Mouse (Mus musculus): ENCODE data around the gene Tyk2.

Gene Tyk2

GRCm38 (mm10) chr9:21149077-21149653 lies 18.1 kb upstream of the Tyk2 start:
- DNase-seq (ENCODE audit: low spot score): no peak

DNA sequence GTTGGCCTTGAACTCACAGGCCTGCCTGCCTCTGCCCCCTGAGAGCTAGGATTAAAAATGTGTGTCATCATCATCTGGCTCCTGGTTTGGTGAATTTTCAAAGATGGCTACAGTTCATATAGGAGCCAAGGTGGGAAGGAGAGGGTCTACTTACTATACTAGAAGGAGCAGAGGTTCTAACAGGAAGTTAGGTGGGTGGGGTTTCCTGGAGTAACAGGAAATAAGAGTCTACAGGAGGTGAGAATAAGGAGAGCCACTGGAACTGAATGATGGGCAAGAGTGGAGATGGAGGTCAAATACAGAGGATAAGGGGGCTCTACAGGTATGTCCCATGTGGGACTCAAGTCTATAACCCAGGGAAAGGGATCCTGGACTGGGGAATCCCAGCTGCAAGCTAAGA lies 17.4 kb upstream of the Tyk2 start:
- DNase-seq (ENCODE audit: low spot score): no peak

- peak; percentile 53 for DNase-seq (ENCODE audit: low spot score)
Measured at GRCm38 (mm10) chr9:21146722-21147121, 15.7 kb upstream of the Tyk2 start.

GRCm38 (mm10) chr9:21145431-21145830 lies 14.4 kb upstream of the Tyk2 start:
- DNase-seq (ENCODE audit: low spot score): no peak

DNA sequence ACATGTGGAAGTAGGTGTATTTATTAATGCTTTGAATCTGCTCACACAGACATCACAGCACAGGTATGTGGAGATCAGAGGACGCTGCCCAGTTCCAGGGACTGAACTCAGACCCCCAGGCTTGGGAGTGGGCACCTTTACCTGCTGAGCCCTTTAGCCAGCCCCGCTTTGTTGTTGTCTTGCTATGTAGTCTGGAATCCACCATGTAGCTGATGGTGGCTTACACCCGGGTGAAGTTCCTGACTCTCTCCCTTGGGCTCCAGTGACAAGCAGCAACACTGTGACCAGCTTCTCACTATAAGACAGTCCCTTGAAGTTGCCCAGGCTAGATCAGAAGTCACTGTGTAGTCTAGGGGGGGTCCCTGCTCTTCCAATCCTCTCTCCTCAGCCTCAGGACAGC lies 13.3 kb upstream of the Tyk2 start:
- no peak for DNase-seq (ENCODE audit: low spot score)

DNA sequence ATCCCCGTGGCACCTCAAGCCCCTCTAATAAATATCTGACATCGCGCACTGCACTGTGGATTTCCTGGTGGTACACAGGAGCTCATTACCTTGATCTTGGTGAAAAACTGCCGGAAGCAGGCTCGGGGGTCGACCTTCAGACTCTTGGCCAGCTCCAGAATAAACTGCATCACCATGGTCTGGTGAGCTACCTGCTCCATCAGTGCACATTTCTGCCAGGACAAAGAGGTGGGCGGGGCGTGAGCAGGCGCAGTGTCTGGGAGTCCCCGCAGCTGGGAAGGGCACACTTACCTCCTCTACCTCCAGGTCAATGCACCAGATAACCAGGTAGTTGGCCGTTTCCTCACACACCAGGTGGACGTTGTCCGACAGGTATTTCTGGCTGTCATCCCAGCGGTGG lies 10.9 kb upstream of the Tyk2 start:
- DNase-seq (ENCODE audit: low spot score): no peak

- DNase-seq (ENCODE audit: low spot score): no peak
Measured at GRCm38 (mm10) chr9:21138386-21138785, 7.3 kb upstream of the Tyk2 start.

- peak; percentile 73 for DNase-seq (ENCODE audit: low spot score)
Measured at GRCm38 (mm10) chr9:21137229-21137628, 6.2 kb upstream of the Tyk2 start.

DNA sequence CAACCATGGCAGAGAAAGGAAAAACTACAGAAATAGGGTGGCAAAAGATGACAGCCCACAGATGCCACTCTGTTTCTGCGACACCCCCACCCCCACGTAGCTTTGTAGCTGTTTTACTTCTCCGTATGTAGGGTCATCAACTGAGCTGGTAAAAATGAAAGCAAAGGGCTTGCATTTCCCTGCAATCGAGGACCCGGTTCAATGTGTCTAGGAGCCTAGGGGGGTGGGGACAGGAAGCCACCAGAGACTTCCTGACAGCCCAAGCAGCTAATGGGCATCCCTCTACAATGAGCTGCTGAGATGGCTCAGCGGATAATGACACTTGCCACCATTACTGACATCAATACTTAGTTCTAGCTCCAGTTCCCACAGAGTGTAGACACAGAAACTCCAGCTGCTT lies 5.4 kb upstream of the Tyk2 start:
- DNase-seq (ENCODE audit: low spot score): no peak

DNA sequence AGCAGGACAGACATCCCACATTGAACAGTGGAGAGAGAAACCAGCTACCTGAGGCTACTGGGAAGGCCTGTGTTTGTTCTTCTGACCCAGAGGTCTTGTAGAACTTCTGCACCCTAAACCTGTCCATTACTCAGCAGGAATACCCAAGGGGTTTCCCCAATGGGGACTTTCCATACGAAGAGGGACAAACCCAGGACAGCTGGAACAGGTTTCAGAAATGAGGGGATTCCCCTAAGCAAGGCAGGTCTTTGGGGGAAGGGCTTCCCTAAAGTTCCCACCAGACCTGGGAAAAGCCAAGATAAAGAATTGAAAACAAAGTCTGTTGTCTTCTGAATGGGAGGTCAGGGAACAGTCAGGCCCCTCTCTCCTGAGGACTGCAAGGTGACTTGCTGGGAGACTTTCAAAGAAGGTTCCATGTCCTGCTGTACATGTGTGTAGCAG lies 4.9 kb upstream of the Tyk2 start:
- DNase-seq (ENCODE audit: low spot score): no peak

DNA sequence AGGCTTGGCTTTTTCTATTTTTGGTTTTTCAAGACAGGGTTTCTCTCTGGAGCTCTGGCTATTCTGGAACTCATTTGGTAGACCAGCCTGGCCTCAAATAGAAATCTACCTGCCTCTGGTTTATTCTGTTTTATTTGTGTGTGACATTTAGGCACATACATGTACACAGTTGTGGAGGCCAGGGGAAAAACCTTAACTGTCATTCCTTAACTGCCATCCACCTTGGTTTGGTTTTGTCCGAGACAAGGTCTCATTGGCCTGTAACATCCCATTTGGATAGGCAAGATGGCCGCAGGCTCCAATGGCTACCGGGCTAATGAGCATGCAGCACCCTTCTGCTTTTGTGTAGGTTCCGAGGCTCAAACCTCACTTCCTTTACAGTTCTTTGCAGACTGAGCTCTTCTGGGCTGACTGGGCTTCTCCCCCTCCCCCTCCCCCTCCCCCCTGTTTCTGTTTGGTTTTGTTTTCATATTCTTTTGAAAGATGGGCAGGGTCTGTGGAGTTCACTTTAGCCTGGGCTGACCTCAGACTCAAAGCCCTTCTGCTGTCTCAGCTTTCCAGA lies 4.4 kb upstream of the Tyk2 start:
- no peak for DNase-seq (ENCODE audit: low spot score)

- peak; percentile 77 for DNase-seq (ENCODE audit: low spot score)
Measured at GRCm38 (mm10) chr9:21134595-21135328, 3.7 kb upstream of the Tyk2 start.

DNA sequence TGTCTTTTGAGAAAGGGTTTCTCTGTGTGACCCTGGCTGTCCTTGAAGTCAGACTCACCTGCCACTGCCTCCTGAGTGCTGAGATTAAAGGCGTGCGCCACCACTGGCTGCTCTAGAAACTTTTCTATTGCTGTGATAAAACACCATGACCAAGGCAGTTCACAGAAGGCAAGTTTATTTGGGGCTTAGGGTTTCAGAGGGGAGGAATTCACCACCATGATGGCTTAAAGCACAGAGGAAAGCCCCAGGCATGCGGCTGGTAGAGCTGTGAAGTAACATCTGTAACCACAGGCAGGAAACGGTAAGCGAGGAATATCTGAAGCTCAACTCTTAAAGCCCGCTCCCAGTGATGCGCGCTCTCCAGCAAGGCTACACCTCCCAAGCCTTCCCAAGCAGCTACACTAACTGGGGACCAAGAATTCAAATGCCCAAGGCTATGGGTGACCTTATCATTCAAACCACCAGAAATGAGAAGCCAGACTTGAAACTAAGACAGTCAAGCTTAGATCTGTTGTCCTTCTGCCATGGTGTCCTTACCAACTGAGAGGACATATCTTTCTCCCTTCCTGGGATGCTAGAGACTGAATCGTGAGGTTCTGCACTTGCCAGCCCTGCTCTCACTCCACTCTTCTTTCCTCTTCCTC lies 2.1 kb upstream of the Tyk2 start:
- DNase-seq (ENCODE audit: low spot score): no peak

- DNase-seq (ENCODE audit: low spot score): peak; percentile 34
Measured at GRCm38 (mm10) chr9:21132102-21132775, 1.2 kb upstream of the Tyk2 start.

DNA sequence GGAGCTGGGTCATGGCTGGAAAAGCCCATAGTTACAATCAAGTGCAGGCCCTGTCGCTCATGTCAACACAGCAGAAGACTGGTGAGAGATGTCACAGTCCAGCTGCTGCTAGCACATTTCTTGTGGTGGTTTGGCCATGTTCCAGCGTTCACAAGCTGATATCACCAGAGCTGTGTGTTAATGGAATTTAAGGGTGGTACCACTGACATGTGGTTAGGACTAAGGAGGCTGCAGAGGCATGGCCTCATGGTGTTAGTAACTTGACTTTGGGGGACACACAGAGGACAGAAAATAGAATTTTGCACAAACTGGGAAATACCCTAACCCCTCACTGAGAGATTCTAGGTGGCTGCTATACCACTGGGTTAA lies 4.8 kb downstream of the Tyk2 start:
- peak; percentile 62 for DNase-seq (ENCODE audit: low spot score)

GRCm38 (mm10) chr9:21125502-21126258 lies 5.4 kb downstream of the Tyk2 start:
- DNase-seq (ENCODE audit: low spot score): no peak

DNA sequence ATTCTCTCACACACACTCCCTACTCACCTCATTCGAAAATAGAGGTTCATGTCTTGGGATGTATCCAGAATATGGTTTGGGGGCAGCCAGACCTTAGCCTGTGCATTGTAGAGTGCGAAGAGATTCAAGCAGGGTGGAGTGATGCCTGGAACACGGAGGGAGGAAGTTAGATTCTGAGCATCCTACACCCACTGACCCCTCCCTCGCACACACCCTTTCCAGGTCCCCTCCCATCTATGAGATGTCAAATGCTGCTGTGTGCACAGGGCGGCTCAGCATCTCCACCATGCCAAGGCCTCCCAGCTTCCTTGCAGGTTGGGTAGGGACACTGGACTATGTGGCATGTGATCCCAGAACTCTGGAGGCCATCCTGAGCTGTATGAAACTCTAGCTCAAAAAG lies 6.2 kb downstream of the Tyk2 start:
- DNase-seq (ENCODE audit: low spot score): no peak

GRCm38 (mm10) chr9:21121483-21121882 lies 9.6 kb downstream of the Tyk2 start:
- DNase-seq (ENCODE audit: low spot score): no peak

- no peak for DNase-seq (ENCODE audit: low spot score)
Measured at GRCm38 (mm10) chr9:21117073-21117472, 14.0 kb downstream of the Tyk2 start.

DNA sequence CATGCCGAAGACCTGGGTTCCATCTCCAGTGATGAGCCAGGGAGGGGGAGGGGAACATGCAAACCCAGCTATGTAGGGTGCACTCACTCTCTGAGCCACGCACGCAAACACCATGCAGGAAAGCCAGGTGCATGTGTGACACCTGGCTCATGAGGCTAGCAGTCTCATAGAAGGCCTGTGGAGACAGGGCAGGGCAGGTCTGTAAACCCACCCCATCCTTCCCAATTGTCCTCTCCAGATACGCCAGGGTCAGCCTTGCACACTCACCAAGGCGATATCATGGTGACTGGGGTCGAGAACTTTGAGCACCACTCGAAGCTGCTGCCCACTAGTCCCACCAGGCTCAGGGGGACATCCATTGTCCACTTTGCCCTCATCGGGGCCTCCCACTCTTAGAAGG lies 15.9 kb downstream of the Tyk2 start:
- DNase-seq (ENCODE audit: low spot score): no peak

- no peak for DNase-seq (ENCODE audit: low spot score)
Measured at GRCm38 (mm10) chr9:21114190-21114589, 16.9 kb downstream of the Tyk2 start.

DNA sequence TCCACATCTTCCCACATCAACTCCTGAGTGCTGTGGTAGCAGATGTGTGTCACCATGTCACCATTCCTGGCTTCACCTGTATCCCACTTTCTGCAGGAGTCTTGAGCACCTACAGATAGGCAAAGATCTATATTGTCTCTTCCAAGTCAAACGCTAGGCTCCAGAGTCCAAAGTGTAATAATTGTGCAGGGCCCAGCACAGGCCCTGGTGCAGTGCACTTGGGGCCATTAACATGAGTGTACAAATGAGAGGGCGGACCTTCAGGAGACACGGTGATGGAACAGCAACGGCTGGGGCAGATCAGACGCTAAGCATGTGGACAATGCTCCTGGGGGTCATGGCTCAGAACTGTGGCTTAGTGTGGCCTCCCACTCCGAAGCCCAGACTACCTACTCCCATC lies 17.3 kb downstream of the Tyk2 start:
- no peak for DNase-seq (ENCODE audit: low spot score)

Measured in MN1 (cell line).